Mouse (Mus musculus): Measurements from ENCODE around the gene Slc8a2.

- TF ChIP-seq EP300 (IDR thresholded peaks at IDR 0.05; ENCODE audit: low read depth) (no peak), CTCF (IDR thresholded peaks at IDR 0.05; ENCODE audit: low read depth) (no peak)
These were observed 1.5 kb downstream of the Slc8a2 start for GRCm38 (mm10) chr7:16130956-16131634.

All from liver, embryonic 14.5 days (tissue).